In the genomic region with DNA sequence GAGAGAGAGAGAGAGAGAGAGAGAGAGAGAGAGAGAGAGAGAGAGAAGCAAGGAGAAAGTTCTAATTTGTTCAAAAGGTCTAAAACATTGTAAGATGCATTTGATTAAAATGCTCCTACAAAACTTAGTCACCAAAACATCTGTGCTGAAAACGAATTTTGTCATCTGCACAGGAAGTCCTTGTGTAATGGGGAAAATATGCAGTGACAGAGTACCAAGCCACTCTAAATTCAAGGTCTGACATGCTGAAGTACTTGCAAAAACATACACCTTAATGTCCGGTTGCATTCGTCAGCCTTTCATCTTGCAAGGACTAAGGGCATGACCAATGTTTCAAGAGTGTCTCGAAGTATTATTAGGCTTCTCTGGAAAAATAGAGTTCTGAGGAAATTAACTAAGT, we compare ENCODE assay signal across 27 mouse cellular contexts. TPM values are rescaled to one million over a fixed set of nuclear protein-coding genes. Genes with fewer than 3 reads are reported as not detected.
"Had no signal": no experiment of that assay in that cellular context is flagged by ENCODE, and none has a peak within 500 bp of the region (broad histone marks: within the 10 kb centered on the region; RNA-seq: fewer than 3 reads in every experiment).

No protein-coding gene starts in this region.

- H3K27ac ChIP-seq: liver, embryonic 13.5 days; liver, embryonic 15.5 days; lung, embryonic 15.5 days; macrophage; neural tube, embryonic 13.5 days; neural tube, embryonic 15.5 days had no signal

- H3K4me3 ChIP-seq: liver, embryonic 13.5 days; liver, embryonic 15.5 days; lung, embryonic 15.5 days; megakaryocyte, embryonic 14.5 days; neural tube, embryonic 13.5 days; neural tube, embryonic 15.5 days had no signal

- H3K9me3 ChIP-seq: liver, embryonic 13.5 days; liver, embryonic 15.5 days; lung, embryonic 15.5 days; megakaryocyte, embryonic 14.5 days; neural tube, embryonic 13.5 days; neural tube, embryonic 15.5 days had no signal

- H3K36me3 ChIP-seq: liver, embryonic 13.5 days; liver, embryonic 15.5 days; lung, embryonic 15.5 days; neural tube, embryonic 13.5 days; neural tube, embryonic 15.5 days had no signal

- H3K27me3 ChIP-seq: liver, embryonic 13.5 days; liver, embryonic 15.5 days; lung, embryonic 15.5 days; neural tube, embryonic 13.5 days; neural tube, embryonic 15.5 days had no signal

- H3K4me2 ChIP-seq: liver, embryonic 13.5 days; liver, embryonic 15.5 days; lung, embryonic 15.5 days; midbrain, embryonic 11.5 days; neural tube, embryonic 13.5 days; neural tube, embryonic 15.5 days had no signal

- DNase-seq: liver, embryonic 13.5 days; liver, postnatal 0 days; lung, adult 2 months; lung, postnatal 10 days; lung, postnatal 36 days; midbrain, embryonic 14.5 days; retina, postnatal 1 day; right cerebral cortex, adult 18-20 months; right cerebral cortex, postnatal 25 days; right cerebral cortex, postnatal 4 days; spleen, adult 18-20 months; thymus, adult 18-20 months; thymus, postnatal 14 days; thymus, postnatal 36 days had no signal

- H3K9ac ChIP-seq: liver, embryonic 13.5 days; liver, embryonic 15.5 days; liver, postnatal 0 days; lung, embryonic 15.5 days; neural tube, embryonic 13.5 days; neural tube, embryonic 15.5 days had no signal

- H3K4me1 ChIP-seq: liver, embryonic 13.5 days; liver, embryonic 15.5 days; lung, embryonic 15.5 days; neural tube, embryonic 13.5 days; neural tube, embryonic 15.5 days had no signal

RNA-seq across cellular contexts. Expression of a gene that starts 15.7 kb away (rescaled TPM):
- total RNA-seq: midbrain, postnatal 0 days; monocyte, adult 5-6 weeks had no signal
- polyA plus RNA-seq: lung, adult 2 months; lung, embryonic 15.5 days; macrophage; midbrain, embryonic 11.5 days; neural tube, embryonic 11.5 days; neural tube, embryonic 13.5 days; neural tube, embryonic 15.5 days; small intestine, adult 2 months; stomach, embryonic 14.5 days; thymus, postnatal 0 days had no signal
